Mouse (Mus musculus): Measurements from ENCODE around the gene Clk3.

GRCm38 (mm10) chr9:57807174-57807651 is 41.6 kb upstream of the Clk3 start:
- TF ChIP-seq POLR2A (IDR thresholded peaks at IDR 0.05; ENCODE audit: control insufficient read depth, low read depth, low read length), result no peak
- TF ChIP-seq CTCF (IDR thresholded peaks at IDR 0.05; ENCODE audit: control insufficient read depth, insufficient read depth, insufficient replicate concordance, low read depth, low read length), result no peak
